Mouse (Mus musculus) gastrocnemius, postnatal 36 days (tissue): ENCODE results near the gene Ube2m. TPM values are rescaled to one million over a fixed set of nuclear protein-coding genes. Genes with fewer than 3 reads are reported as not detected.
A peak's percentile ranks its signal among the peaks of the same experiment; 100 is the strongest.
"Not testable (repeated sequence)": the region's sequence is repeated elsewhere in the genome, so short reads cannot be mapped to it uniquely, and the experiment has no call there.

ENCODE experiments used
- DNase-seq, 2 experiments: peaks; one replicate each; pipeline ENCODE4 v3.0.0; 2022
- intact Hi-C: fragments of 180-260 bp; cut with DNase I; formaldehyde crosslinking; loops from one replicate; pipeline ENCODE4 v1.15.1; 2025
- long read RNA-seq, 2 experiments: library from polyadenylated mRNA; stranded (forward); transcript quantifications; one replicate each; pipeline ENCODE4 v2.0.0; 2021
- total RNA-seq, 2 experiments: library from RNA; stranded (reverse); gene quantifications; 2 replicates each; pipeline ENCODE4 v1.2.3; 2021

Ube2m gene
- total RNA-seq: 100 to 1,000 TPM; 131 TPM
- long read RNA-seq, experiment 1, transcript Ube2m-201 (6 exons, 1,472 nt): major isoform, 335 of 370 reads
- long read RNA-seq, experiment 1, partial matches to known transcripts: 2 of 370 reads
- long read RNA-seq, experiment 1, other reads (novel, unspliced or antisense): 30 of 370 reads
- long read RNA-seq, experiment 2, transcript Ube2m-201 (6 exons, 1,472 nt): major isoform, 441 of 461 reads
- long read RNA-seq, experiment 2, partial matches to known transcripts: 3 of 461 reads
- long read RNA-seq, experiment 2, other reads (novel, unspliced or antisense): 15 of 461 reads

GRCm38 (mm10) chr7:13037901-13038555, at the start of gene Ube2m:
Gene Ube2m, minus strand, starts transcription at chr7:13038275.
- DNase-seq: peak; percentile 97 to 98
- intact Hi-C loops: no loop called here

GRCm38 (mm10) chr7:13072293-13072692, 34.2 kb upstream of the Ube2m start:
- intact Hi-C loops: no loop called here

GRCm38 (mm10) chr7:13063399-13063798, 25.3 kb upstream of the Ube2m start:
- DNase-seq, intact Hi-C loops: not testable (repeated sequence)

More at GRCm38 (mm10) chr7:13072293-13072692, 34.2 kb upstream of the Ube2m start:
- no peak for DNase-seq

- intact Hi-C loops: loop anchor here (10.0 kb wide), 1 partner anchor 575 kb away; no protein-coding TSS in a partner anchor
- DNase-seq: no peak
Observed at GRCm38 (mm10) chr7:13059536-13059935, 21.5 kb upstream of the Ube2m start.

GRCm38 (mm10) chr7:13056913-13057700, 19.0 kb upstream of the Ube2m start:
- no peak for DNase-seq
- intact Hi-C loops: loop anchor here (10.0 kb wide), 1 partner anchor 572 kb away; no protein-coding TSS in a partner anchor

GRCm38 (mm10) chr7:13054287-13055010, 16.4 kb upstream of the Ube2m start, which contains the start of gene Mzf1:
Gene Mzf1, minus strand, starts transcription at chr7:13054764.
- intact Hi-C loops: loop anchor here (10.0 kb wide), 1 partner anchor 570 kb away; no protein-coding TSS in a partner anchor
- DNase-seq: peak; percentile 87 to 88

- intact Hi-C loops: loop anchor here (10.0 kb wide), 1 partner anchor 569 kb away; no protein-coding TSS in a partner anchor
- DNase-seq: no peak
Observed at GRCm38 (mm10) chr7:13053961-13054286, 15.8 kb upstream of the Ube2m start.

GRCm38 (mm10) chr7:13053501-13053900, 15.4 kb upstream of the Ube2m start:
- intact Hi-C loops: loop anchor here (10.0 kb wide), 1 partner anchor 569 kb away; no protein-coding TSS in a partner anchor
- DNase-seq: no peak

GRCm38 (mm10) chr7:13053001-13053400, 14.9 kb upstream of the Ube2m start:
- DNase-seq: no peak
- intact Hi-C loops: loop anchor here (10.0 kb wide), 1 partner anchor 568 kb away; no protein-coding TSS in a partner anchor

GRCm38 (mm10) chr7:13046084-13046483, 8.0 kb upstream of the Ube2m start:
- DNase-seq: no peak
- intact Hi-C loops: loop anchor here (2.0 to 5.0 kb wide), 2 partner anchors 37 to 139 kb away; no protein-coding TSS in a partner anchor

GRCm38 (mm10) chr7:13044254-13044625, 6.2 kb upstream of the Ube2m start:
- intact Hi-C loops: no loop called here
- DNase-seq: no peak

- intact Hi-C loops: no loop called here
- DNase-seq: no peak
Observed at GRCm38 (mm10) chr7:13043445-13044253, 5.6 kb upstream of the Ube2m start.

- intact Hi-C loops: no loop called here
- no peak for DNase-seq
Observed at GRCm38 (mm10) chr7:13043120-13043444, 5.0 kb upstream of the Ube2m start.

GRCm38 (mm10) chr7:13042511-13042910, 4.4 kb upstream of the Ube2m start:
- DNase-seq: no peak
- intact Hi-C loops: no loop called here

GRCm38 (mm10) chr7:13041256-13041655, 3.2 kb upstream of the Ube2m start:
- DNase-seq: no peak
- intact Hi-C loops: no loop called here

GRCm38 (mm10) chr7:13039181-13039580, 1.1 kb upstream of the Ube2m start:
- DNase-seq: no peak
- intact Hi-C loops: no loop called here

- no peak for DNase-seq
- intact Hi-C loops: no loop called here
Observed at GRCm38 (mm10) chr7:13038621-13039169, 620 bp upstream of the Ube2m start.

- intact Hi-C loops: no loop called here
- peak in 1 of 2 experiments; percentile 36 for DNase-seq
Observed at GRCm38 (mm10) chr7:13037366-13037765, 709 bp downstream of the Ube2m start.

- no peak for DNase-seq
- intact Hi-C loops: no loop called here
Observed at GRCm38 (mm10) chr7:13036806-13037205, 1.3 kb downstream of the Ube2m start.
